Mouse (Mus musculus) kidney, postnatal 36 days (tissue): ENCODE measurements around the gene Ikzf2.

Source experiments
- DNase-seq, 2 experiments: peaks; one replicate each; pipeline ENCODE4 v3.0.0; 2021 to 2022; ENCODE audit warnings: mixed read lengths in 2 of 2

Ikzf2 gene

GRCm38 (mm10) chr1:69591328-69591801 is 95.7 kb downstream of the Ikzf2 start:
- DNase-seq, result peak; percentile 43 to 55

- no peak for DNase-seq
Measured at GRCm38 (mm10) chr1:69585546-69585945, 101.5 kb downstream of the Ikzf2 start.

GRCm38 (mm10) chr1:69583932-69584659 is 102.9 kb downstream of the Ikzf2 start:
- DNase-seq, result no peak

- no peak for DNase-seq
Measured at GRCm38 (mm10) chr1:69578917-69579316, 108.1 kb downstream of the Ikzf2 start.

- no peak for DNase-seq
Measured at GRCm38 (mm10) chr1:69559443-69560090, 127.5 kb downstream of the Ikzf2 start.

GRCm38 (mm10) chr1:69555636-69556151 is 131.4 kb downstream of the Ikzf2 start:
- no peak for DNase-seq

- DNase-seq, result no peak
Measured at GRCm38 (mm10) chr1:69549987-69550386, 137.1 kb downstream of the Ikzf2 start.

- DNase-seq, result no peak
Measured at GRCm38 (mm10) chr1:69545885-69546253, 141.2 kb downstream of the Ikzf2 start.

GRCm38 (mm10) chr1:69545217-69545884 is 141.7 kb downstream of the Ikzf2 start:
- no peak for DNase-seq

- DNase-seq, result no peak
Measured at GRCm38 (mm10) chr1:69543774-69544597, 143.1 kb downstream of the Ikzf2 start.

- no peak for DNase-seq
Measured at GRCm38 (mm10) chr1:69542546-69542945, 144.5 kb downstream of the Ikzf2 start.

GRCm38 (mm10) chr1:69538663-69539062 is 148.4 kb downstream of the Ikzf2 start:
- DNase-seq, result no peak

GRCm38 (mm10) chr1:69537619-69538018 is 149.4 kb downstream of the Ikzf2 start:
- no peak for DNase-seq

GRCm38 (mm10) chr1:69535507-69535906 is 151.5 kb downstream of the Ikzf2 start:
- no peak for DNase-seq

- no peak for DNase-seq
Measured at GRCm38 (mm10) chr1:69533048-69533447, 154.0 kb downstream of the Ikzf2 start.

- no peak for DNase-seq
Measured at GRCm38 (mm10) chr1:69528696-69529095, 158.3 kb downstream of the Ikzf2 start.

GRCm38 (mm10) chr1:69521656-69522055 is 165.4 kb downstream of the Ikzf2 start:
- no peak for DNase-seq

GRCm38 (mm10) chr1:69519356-69519755 is 167.7 kb downstream of the Ikzf2 start:
- no peak for DNase-seq

GRCm38 (mm10) chr1:69518012-69518411 is 169.0 kb downstream of the Ikzf2 start:
- DNase-seq, result no peak

GRCm38 (mm10) chr1:69516144-69516543 is 170.9 kb downstream of the Ikzf2 start:
- no peak for DNase-seq

- DNase-seq, result peak in 1 of 2 experiments; percentile 5
Measured at GRCm38 (mm10) chr1:69513595-69514250, 173.3 kb downstream of the Ikzf2 start.

GRCm38 (mm10) chr1:69508275-69508674 is 178.8 kb downstream of the Ikzf2 start:
- no peak for DNase-seq
